Mouse (Mus musculus) limb, embryonic 12.5 days (tissue): ENCODE measurements around the gene Magi3. TPM values are rescaled to one million over a fixed set of nuclear protein-coding genes. Genes with fewer than 3 reads are reported as not detected.

Experiments used
- ATAC-seq: fragments of 200-750 bp; cut with Nextera tagmentation; 2 replicates; pipeline ENCODE4 v1.8.0; 2017; ENCODE audit warnings: low read depth, moderate TSS enrichment; ENCODE audit not compliant: insufficient number of reproducible peaks, insufficient read depth, low FRiP score, low TSS enrichment
- H3K27ac ChIP-seq: fragments of 300-500 bp; sonication (generic); 2 replicates; pipeline ENCODE4 v1.5.1; 2016; ENCODE audit warnings: mild to moderate bottlenecking, moderate library complexity
- H3K27me3 ChIP-seq: fragments of 300-500 bp; sonication (generic); 2 replicates; pipeline ENCODE4 v1.6.1; 2016; ENCODE audit warnings: mild to moderate bottlenecking, moderate library complexity
- H3K36me3 ChIP-seq: fragments of 300-500 bp; sonication (generic); 2 replicates; pipeline ENCODE4 v1.6.1; 2016; ENCODE audit warnings: mild to moderate bottlenecking, moderate library complexity
- H3K4me1 ChIP-seq: fragments of 300-500 bp; sonication (generic); replicated peaks from 2 replicates; pipeline ENCODE4 v1.6.1; 2016
- H3K4me2 ChIP-seq: fragments of 300-500 bp; sonication (generic); 2 replicates; pipeline ENCODE4 v1.6.1; 2016; ENCODE audit warnings: mild to moderate bottlenecking, moderate library complexity
- H3K4me3 ChIP-seq: fragments of 300-500 bp; sonication (generic); replicated peaks from 2 replicates; pipeline ENCODE4 v1.5.1; 2016; ENCODE audit warnings: mild to moderate bottlenecking
- H3K9ac ChIP-seq: fragments of 300-500 bp; sonication (generic); replicated peaks from 2 replicates; pipeline ENCODE4 v1.6.1; 2016; ENCODE audit warnings: mild to moderate bottlenecking, moderate library complexity
- H3K9me3 ChIP-seq: fragments of 300-500 bp; sonication (generic); 2 replicates; pipeline ENCODE4 v1.6.1; 2016; ENCODE audit warnings: mild to moderate bottlenecking, moderate library complexity
- WGBS: fragments of 180-500 bp; shearing (Covaris S2); methylation state at CpG from one replicate; pipeline ENCODE4 v1.1.7; 2016; 5-methylcytosine and 5-hydroxymethylcytosine counted together
- polyA plus RNA-seq: library from polyadenylated mRNA; unstranded; fragments of >200 nt; fragmentation: Nextera tagmentation; extraction: Ambion mirVana; gene quantifications from 2 replicates; pipeline ENCODE4 v1.2.1, GENCODE M21; 2016

The Magi3 gene
- polyA plus RNA-seq, 1 experiment from 2014 or later = 4.5 TPM

DNA sequence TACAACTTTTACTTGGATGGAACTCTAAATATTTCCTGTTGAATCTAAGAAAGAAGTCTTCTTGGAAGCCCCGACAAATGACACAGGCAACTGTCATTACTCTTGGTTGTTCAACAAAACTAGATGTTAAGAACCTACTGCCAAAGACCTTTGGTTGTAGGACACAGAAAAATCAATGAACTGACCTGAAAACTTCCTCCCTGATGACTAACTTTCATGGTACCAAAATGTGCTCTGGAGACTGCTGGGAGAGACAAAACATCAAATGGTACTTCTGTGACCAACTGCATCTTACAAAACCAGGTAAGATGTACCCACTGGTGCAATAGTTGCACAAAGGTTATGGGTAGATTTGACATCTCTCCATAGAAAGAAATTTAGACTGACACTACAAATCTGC is 30.9 kb downstream of the Magi3 start:
- Histone ChIP-seq H3K9me3 (no peaks in the 10 kb centered on the region), H3K27me3 (no peaks in the 10 kb centered on the region), H3K4me2 (no peak overlapping the region), H3K9ac (no peak overlapping the region), H3K4me1 (no peaks in the 10 kb centered on the region), H3K27ac (no peak overlapping the region), H3K36me3 (no peaks in the 10 kb centered on the region), H3K4me3 (no peak overlapping the region)
- ATAC-seq = no peak
- 87% methylated on average over 1 of the region's 1 CpGs for WGBS

DNA sequence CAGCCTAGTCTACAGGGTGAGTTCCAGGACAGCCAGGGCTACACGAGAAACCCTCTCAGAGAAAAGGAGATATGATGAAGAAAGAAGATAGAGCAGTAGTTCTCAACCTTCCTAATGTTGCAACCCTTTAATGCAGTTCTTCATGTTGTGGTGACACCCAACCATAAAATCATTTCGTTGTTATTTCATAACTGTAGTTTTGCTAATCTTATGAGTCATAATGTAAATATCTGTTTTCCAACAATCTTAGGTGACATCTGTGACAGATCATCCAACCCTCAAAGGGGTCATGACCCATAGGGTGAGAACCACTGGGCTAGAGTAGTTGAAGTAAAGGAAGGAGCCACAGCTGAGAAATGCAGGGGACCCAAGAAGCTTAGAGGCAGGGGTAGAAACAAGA is 35.9 kb downstream of the Magi3 start:
- Histone ChIP-seq H3K4me2 (no peak overlapping the region), H3K9ac (no peak overlapping the region), H3K36me3 (no peaks in the 10 kb centered on the region), H3K27me3 (no peaks in the 10 kb centered on the region), H3K4me1 (no peaks in the 10 kb centered on the region), H3K9me3 (no peaks in the 10 kb centered on the region), H3K27ac (no peak overlapping the region), H3K4me3 (no peak overlapping the region)
- no peak for ATAC-seq
- WGBS = 88% methylated on average over 2 of the region's 2 CpGs

DNA sequence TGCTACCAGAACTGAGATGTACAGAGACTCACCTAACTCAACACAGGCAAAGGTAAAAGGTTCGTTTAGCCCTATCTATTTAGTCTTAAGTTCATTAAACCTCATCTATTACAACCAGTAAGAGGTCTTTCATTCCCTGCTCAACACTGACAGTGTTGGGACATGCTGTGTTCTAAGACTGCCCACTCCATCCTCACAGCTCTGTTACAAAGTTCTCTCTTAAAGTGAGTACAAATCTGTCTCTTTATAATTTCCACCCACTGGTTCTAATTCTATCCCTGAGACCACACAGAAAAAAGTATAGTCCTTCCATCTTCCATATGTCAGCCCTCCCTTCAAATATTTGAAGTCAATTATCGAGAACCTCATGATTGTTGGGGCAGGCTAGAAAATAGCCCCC is 36.5 kb downstream of the Magi3 start:
- Histone ChIP-seq H3K4me3 (no peak overlapping the region), H3K27ac (no peak overlapping the region), H3K4me1 (no peaks in the 10 kb centered on the region), H3K4me2 (no peak overlapping the region), H3K9ac (no peak overlapping the region), H3K36me3 (peaks cover 2% of the 10 kb centered on the region; the same call in 1 of the 2 replicates), H3K9me3 (no peaks in the 10 kb centered on the region), H3K27me3 (no peaks in the 10 kb centered on the region)
- WGBS = 79% methylated on average over 2 of the region's 2 CpGs
- ATAC-seq = no peak

GRCm38 (mm10) chr3:104182711-104183110 is 37.5 kb downstream of the Magi3 start:
- no peaks in the 10 kb centered on the region for H3K4me1 ChIP-seq
- ATAC-seq = no peak
- no peaks in the 10 kb centered on the region for H3K9me3 ChIP-seq
- H3K9ac ChIP-seq = no peak overlapping the region
- no peak overlapping the region for H3K4me3 ChIP-seq
- H3K36me3 ChIP-seq = peaks cover 5% of the 10 kb centered on the region; the same call in 1 of the 2 replicates
- H3K27ac ChIP-seq = no peak overlapping the region
- H3K4me2 ChIP-seq = no peak overlapping the region
- H3K27me3 ChIP-seq = no peaks in the 10 kb centered on the region

GRCm38 (mm10) chr3:104161347-104161746 is 58.8 kb downstream of the Magi3 start:
- Histone ChIP-seq H3K9me3 (no peaks in the 10 kb centered on the region), H3K36me3 (no peaks in the 10 kb centered on the region), H3K27me3 (no peaks in the 10 kb centered on the region), H3K27ac (no peak overlapping the region), H3K9ac (no peak overlapping the region), H3K4me1 (no peaks in the 10 kb centered on the region), H3K4me3 (no peak overlapping the region), H3K4me2 (no peak overlapping the region)
- ATAC-seq = no peak
- WGBS = 86% methylated on average over 3 of the region's 3 CpGs

GRCm38 (mm10) chr3:104160603-104161002 is 59.6 kb downstream of the Magi3 start:
- ATAC-seq = no peak
- no peak overlapping the region for H3K4me2 ChIP-seq
- H3K4me3 ChIP-seq = no peak overlapping the region
- 86% methylated on average over 6 of the region's 6 CpGs for WGBS
- no peaks in the 10 kb centered on the region for H3K27me3 ChIP-seq
- H3K27ac ChIP-seq = no peak overlapping the region
- H3K9me3 ChIP-seq = no peaks in the 10 kb centered on the region
- no peaks in the 10 kb centered on the region for H3K4me1 ChIP-seq
- H3K9ac ChIP-seq = no peak overlapping the region
- no peaks in the 10 kb centered on the region for H3K36me3 ChIP-seq

DNA sequence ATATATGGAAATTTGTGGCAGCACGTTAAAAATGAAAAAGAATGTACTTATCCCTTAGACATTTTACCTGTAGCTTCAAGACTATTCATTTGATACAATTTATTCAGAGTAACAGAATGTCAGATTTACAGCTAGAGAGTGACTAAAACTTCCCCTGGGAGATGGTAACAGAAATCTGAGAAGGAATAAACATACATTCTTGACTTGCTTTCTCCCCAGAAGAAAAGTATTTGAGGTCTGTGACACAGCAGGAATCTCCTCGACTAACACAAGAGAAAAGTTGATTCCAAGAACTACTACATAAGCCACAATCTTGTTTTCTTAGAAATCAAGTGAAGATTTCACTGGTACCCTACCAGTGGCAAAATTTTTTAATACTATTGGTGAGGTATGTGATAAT is 70.0 kb downstream of the Magi3 start:
- WGBS = 72% methylated on average over 2 of the region's 2 CpGs
- Histone ChIP-seq H3K4me1 (no peaks in the 10 kb centered on the region), H3K27me3 (no peaks in the 10 kb centered on the region), H3K4me3 (no peak overlapping the region), H3K27ac (no peak overlapping the region), H3K36me3 (no peaks in the 10 kb centered on the region), H3K4me2 (no peak overlapping the region), H3K9ac (no peak overlapping the region), H3K9me3 (no peaks in the 10 kb centered on the region)
- ATAC-seq = no peak

GRCm38 (mm10) chr3:104142376-104142775 is 77.8 kb downstream of the Magi3 start:
- Histone ChIP-seq H3K4me3 (no peak overlapping the region), H3K9me3 (no peaks in the 10 kb centered on the region), H3K4me1 (no peaks in the 10 kb centered on the region; the same call in 1 of the 2 replicates), H3K4me2 (no peak overlapping the region), H3K36me3 (no peaks in the 10 kb centered on the region), H3K9ac (no peak overlapping the region), H3K27ac (no peak overlapping the region), H3K27me3 (no peaks in the 10 kb centered on the region)
- ATAC-seq = no peak
- WGBS = 16% methylated on average over 4 of the region's 4 CpGs

DNA sequence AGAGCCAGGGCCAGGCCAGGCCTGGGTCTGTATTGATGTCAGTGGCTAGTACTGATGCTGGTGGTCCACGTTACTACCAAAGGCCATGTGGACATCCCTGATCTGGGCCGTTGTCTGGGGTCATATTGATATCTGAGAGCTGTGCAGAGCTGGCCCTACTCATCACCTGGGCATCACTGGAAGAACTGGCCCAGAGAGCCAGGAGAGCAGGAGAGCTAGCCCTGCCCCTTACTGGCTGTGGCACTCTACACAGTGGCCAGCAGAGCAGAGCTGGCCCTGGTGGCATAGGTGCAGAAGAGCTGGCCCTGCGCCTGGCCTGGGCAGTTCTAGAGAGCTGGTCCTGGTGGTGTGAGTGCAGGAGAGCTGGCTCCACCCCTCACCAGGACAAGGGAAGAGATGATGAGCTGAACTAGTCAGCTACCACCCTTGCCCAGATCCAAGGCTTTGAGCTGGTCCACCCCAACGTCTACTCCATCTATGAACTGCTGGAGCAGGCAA is 81.2 kb downstream of the Magi3 start:
- 89% methylated on average over 4 of the region's 4 CpGs for WGBS
- H3K27ac ChIP-seq = no peak overlapping the region
- ATAC-seq = no peak; the same call in 1 of the 2 replicates
- H3K27me3 ChIP-seq = no peaks in the 10 kb centered on the region
- H3K4me3 ChIP-seq = no peak overlapping the region
- no peak overlapping the region for H3K9ac ChIP-seq
- H3K4me2 ChIP-seq = no peak overlapping the region
- no peaks in the 10 kb centered on the region for H3K36me3 ChIP-seq
- H3K9me3 ChIP-seq = no peaks in the 10 kb centered on the region
- no peaks in the 10 kb centered on the region; the same call in 1 of the 2 replicates for H3K4me1 ChIP-seq

GRCm38 (mm10) chr3:104125628-104126027 is 94.5 kb downstream of the Magi3 start:
- Histone ChIP-seq H3K4me1 (no peaks in the 10 kb centered on the region), H3K9ac (no peak overlapping the region)
- ATAC-seq = no peak

GRCm38 (mm10) chr3:104123846-104124245 is 96.3 kb downstream of the Magi3 start:
- WGBS = 90% methylated on average over 1 of the region's 1 CpGs
- Histone ChIP-seq H3K27ac (no peak overlapping the region), H3K4me3 (no peak overlapping the region), H3K4me2 (no peak overlapping the region), H3K4me1 (no peaks in the 10 kb centered on the region), H3K27me3 (no peaks in the 10 kb centered on the region), H3K36me3 (no peaks in the 10 kb centered on the region), H3K9ac (no peak overlapping the region), H3K9me3 (no peaks in the 10 kb centered on the region)
- ATAC-seq = no peak

More at GRCm38 (mm10) chr3:104125628-104126027, 94.5 kb downstream of the Magi3 start:
- Histone ChIP-seq H3K4me2 (no peak overlapping the region), H3K36me3 (no peaks in the 10 kb centered on the region), H3K27me3 (no peaks in the 10 kb centered on the region), H3K4me3 (no peak overlapping the region), H3K27ac (no peak overlapping the region), H3K9me3 (no peaks in the 10 kb centered on the region)
- 68% methylated on average over 1 of the region's 1 CpGs for WGBS

GRCm38 (mm10) chr3:104109478-104109877 is 110.7 kb downstream of the Magi3 start:
- ATAC-seq = no peak
- Histone ChIP-seq H3K36me3 (no peaks in the 10 kb centered on the region), H3K27me3 (no peaks in the 10 kb centered on the region), H3K9ac (no peak overlapping the region), H3K4me3 (no peak overlapping the region), H3K4me2 (no peak overlapping the region), H3K4me1 (no peaks in the 10 kb centered on the region), H3K9me3 (no peaks in the 10 kb centered on the region), H3K27ac (no peak overlapping the region)
- 72% methylated on average over 3 of the region's 3 CpGs for WGBS
